Mouse (Mus musculus): ENCODE results near the gene Gm3411. TPM values are rescaled to one million over a fixed set of nuclear protein-coding genes. Genes with fewer than 3 reads are reported as not detected.
"Not testable (repeated sequence)": the region's sequence is repeated elsewhere in the genome, so short reads cannot be mapped to it uniquely, and the experiment has no call there.

The Gm3411 gene
- polyA plus RNA-seq (2015; fragmentation: Nextera tagmentation; extraction: Ambion mirVana): 0.67 and 1.1 TPM in 2 replicates

GRCm38 (mm10) chr14:6286931-6287715 lies at the start of gene Gm3411:
Gene Gm3411, minus strand, starts transcription at chr14:6287250.
- H3K27me3 ChIP-seq; ATAC-seq (ENCODE audit: borderline replicate concordance, extremely low read depth, low FRiP score, low TSS enrichment); H3K36me3 ChIP-seq; H3K9me3 ChIP-seq; H3K4me1 ChIP-seq; H3K27ac ChIP-seq: not testable (repeated sequence)
- H3K4me2 ChIP-seq: peak within 1 kb of the TSS; percentile 82
- H3K4me3 ChIP-seq: peak within 1 kb of the TSS; percentile 47
- peak within 1 kb of the TSS; percentile 27; the same call in 1 of the 2 replicates for H3K9ac ChIP-seq
- WGBS: 2% methylated on average over 43 of the region's 57 CpGs

GRCm38 (mm10) chr14:6304743-6305142 lies 17.7 kb upstream of the Gm3411 start, which contains the start of gene Gm21103:
Gene Gm21103, minus strand, starts transcription at chr14:6304843.
- ATAC-seq (ENCODE audit: borderline replicate concordance, extremely low read depth, low FRiP score, low TSS enrichment); H3K9ac ChIP-seq; H3K36me3 ChIP-seq; H3K4me2 ChIP-seq; H3K27ac ChIP-seq; H3K4me3 ChIP-seq; H3K4me1 ChIP-seq; H3K9me3 ChIP-seq; H3K27me3 ChIP-seq: not testable (repeated sequence)
- 71% methylated on average over 2 of the region's 2 CpGs for WGBS

GRCm38 (mm10) chr14:6219192-6219591 lies 67.9 kb downstream of the Gm3411 start, which contains the start of gene Gm21560:
Gene Gm21560, minus strand, starts transcription at chr14:6219292.
- not testable (repeated sequence) for ATAC-seq (ENCODE audit: borderline replicate concordance, extremely low read depth, low FRiP score, low TSS enrichment); H3K27ac ChIP-seq; H3K4me3 ChIP-seq; H3K4me1 ChIP-seq; H3K36me3 ChIP-seq; H3K4me2 ChIP-seq; H3K9ac ChIP-seq; H3K9me3 ChIP-seq; H3K27me3 ChIP-seq
- 52% methylated on average over 2 of the region's 2 CpGs for WGBS

Other genes starting within 250 kb of the Gm3411 start
- gene Gm6337, start 229.0 kb downstream of the Gm3411 start, polyA plus RNA-seq (2015; fragmentation: Nextera tagmentation; extraction: Ambion mirVana): not detected in 2 replicates
- 0.35 and 0.52 TPM in 2 replicates for gene Gm8206, start 193.3 kb downstream of the Gm3411 start, polyA plus RNA-seq (2015; fragmentation: Nextera tagmentation; extraction: Ambion mirVana)
- gene Gm3468, start 178.6 kb downstream of the Gm3411 start, polyA plus RNA-seq (2015; fragmentation: Nextera tagmentation; extraction: Ambion mirVana): 1.2 TPM in 2 replicates
- not detected in 2 replicates for gene Gm3476, start 161.4 kb downstream of the Gm3411 start, polyA plus RNA-seq (2015; fragmentation: Nextera tagmentation; extraction: Ambion mirVana)
- gene Gm21560, start 68.0 kb downstream of the Gm3411 start, polyA plus RNA-seq (2015; fragmentation: Nextera tagmentation; extraction: Ambion mirVana): not detected in 2 replicates
- gene Gm21103, start 17.6 kb upstream of the Gm3411 start, polyA plus RNA-seq (2015; fragmentation: Nextera tagmentation; extraction: Ambion mirVana): not detected in 2 replicates
- not detected in 2 replicates for gene Gm3618, start 56.4 kb upstream of the Gm3411 start, polyA plus RNA-seq (2015; fragmentation: Nextera tagmentation; extraction: Ambion mirVana)
- gene Gm16440, start 103.1 kb upstream of the Gm3411 start, polyA plus RNA-seq (2015; fragmentation: Nextera tagmentation; extraction: Ambion mirVana): not detected in 2 replicates
- gene Gm3591, start 125.2 kb upstream of the Gm3411 start, polyA plus RNA-seq (2015; fragmentation: Nextera tagmentation; extraction: Ambion mirVana): 0.27 and 0.74 TPM in 2 replicates
- gene Gm3594, start 157.4 kb upstream of the Gm3411 start, polyA plus RNA-seq (2015; fragmentation: Nextera tagmentation; extraction: Ambion mirVana): not detected in 2 replicates

Measured in lung, embryonic 15.5 days (tissue).